Mouse (Mus musculus): Measurements from ENCODE around the gene Olfr155.

Olfr155 gene

DNA sequence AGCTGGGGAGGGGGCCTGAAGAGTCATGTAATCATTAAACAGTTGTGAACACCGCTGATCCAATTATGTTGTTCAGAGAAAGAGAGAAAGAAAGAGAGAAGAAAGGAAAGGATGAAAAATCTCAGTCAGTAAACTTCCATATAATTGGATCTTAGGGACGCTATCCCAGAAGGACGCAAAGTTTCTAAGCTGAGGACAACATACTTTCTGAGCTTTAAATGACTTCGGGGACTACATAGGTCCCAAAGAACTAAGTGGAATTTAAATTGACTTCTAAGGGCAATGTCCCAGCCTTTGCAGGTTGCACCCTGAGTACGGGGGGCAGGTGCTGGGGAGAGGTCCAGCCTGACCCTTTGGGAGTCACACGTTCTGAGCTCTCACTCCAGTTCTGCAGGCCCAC, at the start of gene Olfr155:
Gene Olfr155, plus strand, starts transcription at position 301 of the 400 bp plus-strand sequence.
- no peak for DNase-seq (ENCODE audit: extremely low read depth, low read depth, low spot score)

DNA sequence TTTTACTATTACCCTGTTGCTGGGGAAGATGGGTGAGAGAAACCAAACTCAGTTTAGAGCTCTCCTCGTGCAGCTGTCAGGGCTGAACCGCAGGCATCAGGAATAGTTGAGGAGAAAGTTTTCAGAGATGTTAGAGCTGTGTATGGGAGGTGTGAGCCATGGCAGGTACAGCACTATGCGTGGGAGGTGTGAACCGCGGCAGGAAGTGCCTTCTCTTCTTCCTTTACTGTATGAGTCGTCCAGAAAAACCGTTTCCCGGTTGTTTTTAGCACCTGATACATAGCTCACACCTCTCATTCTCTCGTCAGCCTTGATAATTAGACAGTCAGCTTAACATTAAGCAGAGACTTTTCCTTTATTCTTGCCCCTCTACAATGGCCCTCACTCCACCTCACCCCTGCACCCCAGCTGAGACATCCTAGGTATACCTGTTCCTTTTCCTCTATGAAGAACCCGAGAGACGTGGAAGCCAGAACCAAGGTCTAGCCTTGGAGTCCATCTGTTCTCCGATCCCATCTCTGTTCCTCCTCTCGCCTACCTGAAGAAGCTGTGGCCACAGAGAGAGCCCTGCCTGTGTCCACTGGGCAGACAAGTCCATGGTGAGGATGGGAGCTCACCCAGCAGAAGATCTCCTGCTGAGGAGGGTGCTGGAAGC, 28.3 kb upstream of the Olfr155 start:
- DNase-seq (ENCODE audit: extremely low read depth, low read depth, low spot score) = no peak

- DNase-seq (ENCODE audit: extremely low read depth, low read depth, low spot score) = no peak
These were observed 27.5 kb upstream of the Olfr155 start, which contains the start of gene Olfr156 for GRCm38 (mm10) chr4:43823845-43824337. Olfr156 (minus strand) TSS chr4:43823895.

GRCm38 (mm10) chr4:43828806-43829205, 22.6 kb upstream of the Olfr155 start:
- no peak for DNase-seq (ENCODE audit: extremely low read depth, low read depth, low spot score)

DNA sequence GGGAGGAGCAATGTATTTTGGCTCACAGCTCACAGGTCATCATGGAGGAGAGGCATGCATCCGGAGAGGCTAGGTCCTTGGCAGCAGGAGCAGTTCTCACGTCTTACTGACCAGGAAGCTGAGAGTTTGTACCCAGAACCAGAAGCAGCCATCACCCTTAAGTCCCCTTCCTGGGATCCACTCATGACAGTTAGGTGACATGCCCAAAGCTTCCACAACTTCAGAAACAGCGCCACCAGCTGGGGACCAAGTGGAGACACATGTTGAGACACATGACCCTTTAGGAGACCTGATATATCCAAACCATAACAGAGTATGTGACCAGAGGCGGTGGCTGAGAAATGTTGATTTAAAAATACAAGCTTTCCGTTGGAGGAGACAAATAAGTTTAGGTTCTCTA, 19.3 kb upstream of the Olfr155 start:
- no peak for DNase-seq (ENCODE audit: extremely low read depth, low read depth, low spot score)

DNA sequence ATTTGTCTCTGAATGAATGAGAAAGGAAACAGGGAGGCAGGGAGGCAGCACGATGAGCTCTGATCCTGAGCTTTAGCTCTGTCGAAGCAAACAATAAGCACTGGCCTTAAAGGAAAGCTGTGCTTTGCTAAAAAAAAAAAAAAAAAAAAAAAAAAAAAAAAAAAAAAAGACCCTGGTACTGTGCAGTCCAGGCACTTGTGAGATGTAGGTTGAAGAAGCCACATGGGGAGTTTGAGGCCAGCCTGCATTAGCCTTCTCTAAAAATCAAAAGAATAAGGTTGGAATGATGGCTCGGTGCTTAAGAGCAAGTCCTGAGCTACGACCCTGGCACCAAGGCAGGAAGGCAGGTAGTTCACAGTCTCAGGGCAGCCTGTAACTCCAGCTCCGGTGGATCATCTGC, 17.6 kb upstream of the Olfr155 start:
- no peak for DNase-seq (ENCODE audit: extremely low read depth, low read depth, low spot score)

GRCm38 (mm10) chr4:43834749-43835148, 16.6 kb upstream of the Olfr155 start:
- DNase-seq (ENCODE audit: extremely low read depth, low read depth, low spot score) = no peak

DNA sequence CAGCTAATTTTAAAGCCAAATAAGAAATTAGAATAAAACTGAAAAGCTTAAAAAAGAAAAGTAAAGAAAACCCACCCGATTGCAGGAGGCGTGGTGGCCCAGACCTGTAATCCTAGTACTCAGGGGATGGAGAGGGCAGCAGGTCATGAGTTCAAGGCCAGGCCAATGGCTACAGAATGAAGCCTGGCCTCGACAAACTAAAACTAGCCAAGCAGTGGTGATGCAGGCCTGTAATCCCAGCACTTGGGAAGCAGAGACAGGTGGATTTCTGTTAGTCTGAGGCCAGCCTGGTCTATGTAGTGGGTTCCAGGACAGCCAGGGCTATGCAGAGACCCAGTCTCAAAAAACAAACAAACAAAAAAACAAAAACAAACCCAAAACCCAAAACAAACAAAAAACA, 13.0 kb upstream of the Olfr155 start:
- no peak for DNase-seq (ENCODE audit: extremely low read depth, low read depth, low spot score)

DNA sequence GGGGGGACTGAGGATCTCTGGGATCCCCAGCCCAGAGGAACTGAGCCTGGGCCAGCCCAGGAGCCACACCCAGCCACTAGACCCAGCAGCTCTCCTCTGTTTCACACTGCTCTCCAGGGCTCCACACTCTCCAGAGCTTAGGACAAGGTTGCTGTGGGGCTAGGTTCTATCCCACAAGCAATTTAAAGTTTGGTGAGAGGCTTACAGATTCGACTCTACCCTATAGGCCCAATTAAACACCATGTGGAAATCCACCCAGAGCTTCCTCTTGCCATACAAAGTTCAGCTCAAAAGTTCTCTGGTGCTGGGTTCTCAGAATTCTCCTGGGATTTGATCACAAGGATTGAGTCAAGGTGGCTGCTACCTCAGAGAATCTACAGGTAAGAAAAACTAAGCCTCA, 11.3 kb upstream of the Olfr155 start, which contains the start of gene Olfr157:
Gene Olfr157, minus strand, starts transcription at position 101 of the 400 bp plus-strand sequence.
- DNase-seq (ENCODE audit: extremely low read depth, low read depth, low spot score) = no peak

DNA sequence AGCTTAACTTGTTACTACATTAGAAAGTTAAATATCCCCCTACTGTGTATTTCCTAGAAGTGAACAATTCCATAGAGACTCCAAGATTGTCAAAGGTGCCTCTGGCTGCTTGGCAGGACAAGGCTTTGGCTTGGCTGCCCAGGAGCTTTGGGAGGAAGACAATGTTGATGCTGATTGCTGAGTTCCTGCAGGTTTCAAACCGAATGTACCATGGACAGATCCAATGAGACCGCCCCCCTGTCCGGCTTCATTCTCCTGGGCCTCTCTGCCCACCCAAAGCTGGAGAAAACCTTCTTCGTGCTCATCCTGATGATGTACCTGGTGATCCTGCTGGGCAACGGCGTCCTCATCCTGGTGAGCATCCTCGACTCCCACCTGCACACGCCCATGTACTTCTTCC, 2.7 kb downstream of the Olfr155 start:
- no peak for DNase-seq (ENCODE audit: extremely low read depth, low read depth, low spot score)

DNA sequence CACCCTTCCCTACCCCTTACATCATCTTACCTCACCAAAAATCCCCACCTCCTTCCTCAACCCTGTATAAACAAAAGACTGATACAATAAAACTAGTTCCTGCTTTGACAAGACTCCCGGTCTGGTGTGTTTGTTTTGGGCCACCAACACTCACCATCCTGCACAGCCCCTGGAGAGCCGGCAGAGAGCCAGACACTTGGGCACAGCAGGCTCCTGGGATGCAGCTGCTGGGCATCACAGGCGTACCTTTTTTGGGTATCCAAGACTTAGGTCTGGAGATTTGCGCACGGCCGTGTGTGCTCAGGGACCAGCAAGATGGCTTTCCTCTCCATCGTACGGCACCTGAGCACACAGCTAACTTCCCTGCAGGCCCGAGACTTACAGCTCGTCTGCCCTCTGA, 8.5 kb downstream of the Olfr155 start:
- no peak for DNase-seq (ENCODE audit: extremely low read depth, low read depth, low spot score)

DNA sequence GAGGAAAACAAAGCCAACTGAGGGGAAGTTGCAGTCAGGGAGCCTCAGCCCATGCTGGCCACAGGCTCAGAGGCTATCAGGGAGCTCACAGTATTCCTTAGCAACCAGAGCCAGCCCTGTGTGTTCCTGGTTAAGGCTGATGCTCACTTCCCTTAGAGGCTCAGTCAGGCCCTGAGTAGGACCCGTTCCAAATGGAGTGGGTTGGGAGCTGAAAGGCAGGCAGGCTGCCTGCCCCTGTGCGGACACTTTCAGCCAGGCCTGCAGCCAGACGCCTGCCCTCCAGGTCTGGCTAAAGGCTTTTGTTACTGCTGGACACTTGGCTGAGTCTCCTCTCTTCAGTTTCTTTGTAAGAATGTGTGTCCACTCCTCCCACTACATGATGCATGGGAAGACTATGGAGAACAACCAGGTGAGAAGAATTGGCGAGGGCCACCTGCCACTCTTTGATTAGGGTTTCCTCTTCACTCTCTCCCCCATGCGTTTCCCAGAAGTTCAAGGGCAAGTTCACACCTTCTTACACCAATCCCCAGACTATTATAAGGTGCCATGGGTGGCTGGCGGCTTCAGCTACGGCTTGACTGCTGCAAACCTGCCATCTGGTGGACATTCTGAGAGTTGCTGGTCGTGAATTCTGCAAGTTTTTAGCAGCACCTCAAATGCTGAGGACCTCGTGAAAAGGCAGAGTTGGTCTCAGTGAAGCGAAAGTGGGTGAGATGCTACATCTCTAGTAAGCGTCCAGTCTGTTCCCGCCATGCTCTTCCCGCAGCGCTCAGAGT, 9.6 kb downstream of the Olfr155 start:
- DNase-seq (ENCODE audit: extremely low read depth, low read depth, low spot score) = no peak

DNA sequence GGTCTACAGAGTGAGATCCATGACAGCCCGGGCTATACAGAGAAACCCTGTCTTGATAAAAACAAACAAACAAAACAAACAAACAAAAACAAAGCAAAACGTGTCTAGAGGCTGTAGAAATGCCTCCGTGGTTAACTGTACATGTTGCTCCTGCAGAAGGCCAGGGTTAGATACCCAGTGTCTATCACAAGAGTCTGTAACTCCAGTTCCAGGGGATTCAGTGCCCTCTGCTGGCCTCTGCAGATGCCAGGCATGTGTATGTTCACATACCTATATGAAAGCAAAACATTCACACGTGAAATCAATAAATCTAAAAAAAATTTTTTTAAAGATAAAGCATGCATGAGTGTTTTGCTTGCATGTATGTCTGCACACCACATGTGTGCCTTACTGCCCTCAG, 11.9 kb downstream of the Olfr155 start:
- DNase-seq (ENCODE audit: extremely low read depth, low read depth, low spot score) = no peak

- DNase-seq (ENCODE audit: extremely low read depth, low read depth, low spot score) = no peak
These were observed 18.5 kb downstream of the Olfr155 start for GRCm38 (mm10) chr4:43869821-43870220.

DNA sequence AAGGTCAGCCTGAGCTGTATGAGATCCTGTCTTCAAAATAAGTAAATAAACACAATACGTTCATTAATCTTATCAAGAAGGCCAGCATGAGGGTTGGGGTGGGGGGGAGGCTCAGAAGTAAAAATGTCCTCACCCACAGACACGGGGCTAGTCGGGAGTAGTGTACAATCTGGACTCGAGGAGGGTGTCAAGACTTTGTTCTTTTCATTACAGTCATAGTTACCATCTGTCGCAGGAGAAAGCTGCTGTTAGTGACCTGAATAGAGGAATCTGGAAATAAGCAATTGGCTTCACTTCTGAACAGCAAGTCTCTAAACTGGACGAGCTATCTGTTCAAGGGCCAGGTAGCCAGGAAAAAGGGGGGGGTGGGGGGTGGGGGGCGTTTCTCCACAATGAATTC, 23.1 kb downstream of the Olfr155 start:
- DNase-seq (ENCODE audit: extremely low read depth, low read depth, low spot score) = no peak

GRCm38 (mm10) chr4:43875160-43875918, 24.0 kb downstream of the Olfr155 start, which contains the start of gene Reck:
Reck (plus strand) TSS chr4:43875530.
- DNase-seq (ENCODE audit: extremely low read depth, low read depth, low spot score) = no peak

- no peak for DNase-seq (ENCODE audit: extremely low read depth, low read depth, low spot score)
These were observed 24.6 kb downstream of the Olfr155 start for GRCm38 (mm10) chr4:43875919-43876411.

DNA sequence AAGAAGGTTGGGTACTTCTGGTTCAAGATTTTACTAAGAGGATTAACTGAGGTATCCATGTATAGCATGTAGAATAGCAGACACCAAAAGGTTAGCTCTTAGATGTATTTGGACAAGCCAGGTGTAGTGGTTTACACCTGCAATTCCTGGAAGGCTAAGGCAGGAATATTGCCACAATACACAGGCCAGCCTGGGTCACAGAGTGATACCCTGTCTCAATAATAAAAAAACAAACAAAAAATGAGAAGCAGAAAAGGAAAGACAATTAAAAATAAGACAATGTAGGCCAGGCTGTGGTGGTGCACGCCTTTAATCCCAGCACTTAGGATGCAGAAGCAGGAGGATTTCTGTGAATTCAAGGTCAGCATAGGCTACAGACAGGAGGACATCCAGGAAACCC, 25.9 kb downstream of the Olfr155 start:
- no peak for DNase-seq (ENCODE audit: extremely low read depth, low read depth, low spot score)

DNA sequence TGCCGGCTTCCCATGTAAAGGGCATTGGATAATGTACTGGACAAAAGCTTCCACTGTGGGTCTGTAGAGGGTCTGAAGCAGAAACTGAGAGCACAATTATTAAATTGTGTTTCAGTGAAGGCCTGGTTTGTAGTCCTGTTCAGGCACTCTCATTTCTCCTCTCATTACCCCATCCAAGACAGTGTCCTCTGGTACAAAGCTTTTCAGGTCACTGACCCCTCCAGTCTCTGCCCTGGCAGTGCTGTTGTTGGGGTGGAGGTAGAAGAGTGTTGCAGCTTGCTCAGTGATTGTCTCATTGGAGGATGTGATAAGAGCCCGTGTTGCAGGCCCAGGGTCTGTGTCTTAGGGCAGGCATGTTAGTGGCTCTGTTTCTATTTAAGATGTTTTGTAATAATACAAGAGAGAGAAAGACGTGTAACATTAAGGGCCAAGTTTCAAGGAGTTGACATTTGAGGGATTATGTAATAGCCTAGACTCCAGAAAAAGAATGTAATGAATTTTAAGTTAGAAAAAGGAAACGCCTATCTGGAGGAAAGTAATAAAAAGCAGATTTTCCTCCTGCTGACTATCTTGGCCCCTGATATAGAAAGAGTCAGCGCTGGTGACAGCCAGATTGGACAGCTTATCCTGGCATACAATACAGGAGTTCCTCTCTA, 26.9 kb downstream of the Olfr155 start:
- DNase-seq (ENCODE audit: extremely low read depth, low read depth, low spot score) = no peak

- DNase-seq (ENCODE audit: extremely low read depth, low read depth, low spot score) = no peak
These were observed 28.2 kb downstream of the Olfr155 start for GRCm38 (mm10) chr4:43879566-43879965.

DNA sequence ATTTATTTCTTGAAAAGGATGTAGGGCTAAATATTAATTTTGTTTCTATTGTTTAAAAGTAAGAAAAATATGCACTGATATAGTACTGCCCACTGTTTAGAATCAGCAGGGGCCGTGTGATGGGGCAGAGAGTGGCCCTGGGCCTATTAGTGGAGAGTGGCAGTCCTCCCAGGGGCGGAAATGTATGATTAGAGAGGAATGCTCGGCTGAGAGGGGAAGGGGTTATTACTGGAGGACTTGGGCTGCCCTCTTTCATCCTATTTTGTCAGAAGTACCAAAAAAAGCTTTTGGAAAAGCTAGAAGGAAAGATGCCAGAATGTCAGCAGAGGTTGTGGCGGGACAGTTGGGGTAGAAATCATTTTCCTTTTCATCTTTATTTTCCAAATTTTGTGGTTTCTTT, 32.8 kb downstream of the Olfr155 start:
- DNase-seq (ENCODE audit: extremely low read depth, low read depth, low spot score) = no peak

Measured in fat pad, adult 2 months (tissue).